Mouse (Mus musculus): ENCODE results near the gene Ldb1.
A peak's percentile ranks its signal among the peaks of the same experiment; 100 is the strongest.

Gene Ldb1

DNA sequence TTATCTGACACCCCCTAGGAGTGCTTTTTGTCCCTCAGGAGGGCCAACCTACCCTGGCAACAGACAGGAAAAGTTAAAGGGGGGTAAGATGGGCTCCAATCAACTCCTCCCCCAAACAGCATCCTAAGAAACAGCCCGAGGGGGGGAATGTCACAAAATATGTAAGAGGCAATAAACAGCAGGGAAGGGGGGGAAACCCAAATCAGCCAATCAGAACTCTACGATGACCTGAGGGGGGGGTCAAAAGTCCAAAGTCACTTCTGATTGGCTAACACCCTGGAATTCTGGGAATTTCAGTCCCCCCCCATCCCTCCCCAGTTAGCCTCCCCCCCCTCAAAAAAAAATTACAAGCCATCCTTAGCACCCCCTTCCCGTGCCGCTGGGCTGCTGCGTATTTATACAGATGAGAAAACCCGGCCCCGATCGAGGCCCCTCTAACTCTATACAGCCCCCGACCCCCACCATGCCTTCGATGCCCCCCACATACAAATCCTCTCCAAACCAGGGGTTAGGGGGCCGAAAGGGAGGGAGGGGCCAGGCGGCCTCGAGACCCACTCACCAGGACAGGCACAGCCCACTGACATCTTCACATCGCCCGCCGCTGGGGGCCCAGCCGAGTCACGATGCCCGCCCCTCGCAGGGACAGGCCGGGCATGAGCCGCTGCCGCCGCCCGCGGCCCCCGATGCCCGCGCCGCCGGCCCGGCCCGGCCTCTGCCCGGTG lies 582 bp downstream of the Ldb1 start, which contains the start of gene Pprc1:
TSS of gene Pprc1 (plus strand) at position 616 of the 722 bp plus-strand sequence.
- peak; percentile 47 for DNase-seq (ENCODE audit: low spot score)

DNA sequence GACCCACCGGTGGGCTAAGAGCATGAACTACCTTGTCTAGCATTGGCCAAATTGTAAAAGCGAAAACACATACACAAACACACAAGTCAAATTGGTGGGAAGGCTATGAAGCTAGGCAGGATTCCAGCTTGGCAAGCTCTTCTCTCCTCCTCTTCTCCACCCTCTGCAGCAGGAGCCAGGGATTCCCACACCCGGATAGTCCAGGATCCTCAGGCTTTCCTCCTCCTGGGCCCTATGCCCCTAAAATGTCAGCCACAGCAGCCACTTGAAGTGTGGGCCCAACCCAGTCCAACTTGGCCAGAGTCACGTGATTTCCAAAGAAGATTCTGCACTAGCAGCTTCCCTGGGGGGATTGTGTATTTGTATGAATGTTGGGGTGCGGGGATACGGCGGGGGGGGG lies 1.6 kb downstream of the Ldb1 start:
- no peak for DNase-seq (ENCODE audit: low spot score)

DNA sequence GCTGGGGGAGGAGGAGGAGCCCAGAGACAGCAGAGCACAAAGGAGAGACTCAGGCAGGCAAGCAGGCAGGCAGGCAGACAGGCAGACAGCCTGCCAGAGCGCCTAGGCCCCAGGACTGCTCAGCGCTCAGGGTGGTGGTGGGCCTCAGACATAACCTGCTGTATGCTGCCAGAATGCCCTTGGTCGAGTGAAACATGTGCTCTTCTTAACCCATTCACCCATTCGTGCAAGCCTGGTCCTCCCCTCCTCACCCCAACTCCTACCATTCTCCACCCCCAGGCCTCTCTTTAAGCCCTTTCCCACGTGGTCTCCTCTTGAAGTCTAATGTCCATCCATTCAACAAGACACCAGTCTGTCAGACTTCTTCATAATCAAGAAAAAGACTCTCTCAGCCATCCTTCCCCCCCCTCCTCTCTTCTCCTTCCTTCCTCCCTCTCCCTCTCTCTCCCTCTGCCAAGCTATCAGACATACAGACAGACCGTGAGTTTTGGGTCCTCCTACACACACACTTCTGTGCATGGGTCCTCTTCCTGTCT lies 2.5 kb downstream of the Ldb1 start:
- peak; percentile 68 for DNase-seq (ENCODE audit: low spot score)

DNA sequence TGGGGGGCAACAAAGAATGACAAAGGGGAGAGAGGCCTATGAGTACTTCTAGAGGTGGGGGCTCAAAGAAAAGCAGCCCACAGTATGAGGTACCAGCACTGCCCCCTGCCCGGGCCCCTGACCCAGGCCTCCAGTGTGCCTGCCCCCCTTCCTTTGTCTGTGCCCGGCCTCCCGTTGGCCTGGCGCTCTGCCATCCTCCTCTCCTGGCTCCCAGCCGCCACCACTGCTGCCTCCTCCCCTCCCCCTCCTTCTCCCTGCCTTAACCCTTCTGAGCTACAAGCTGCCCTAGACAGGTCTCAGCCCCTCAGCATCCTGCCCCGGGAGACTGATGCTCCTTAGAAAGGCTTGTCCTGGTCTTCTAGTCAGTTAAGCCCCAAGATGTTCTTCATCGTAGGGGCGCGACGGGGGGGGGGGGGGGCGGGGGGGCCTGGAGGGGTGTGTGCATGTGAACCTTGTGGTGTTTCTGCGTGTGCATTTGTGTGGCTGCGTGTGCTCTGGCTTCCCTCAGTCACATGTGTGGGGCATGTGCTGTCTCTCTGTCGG lies 3.0 kb downstream of the Ldb1 start:
- peak; percentile 91 for DNase-seq (ENCODE audit: low spot score)

DNA sequence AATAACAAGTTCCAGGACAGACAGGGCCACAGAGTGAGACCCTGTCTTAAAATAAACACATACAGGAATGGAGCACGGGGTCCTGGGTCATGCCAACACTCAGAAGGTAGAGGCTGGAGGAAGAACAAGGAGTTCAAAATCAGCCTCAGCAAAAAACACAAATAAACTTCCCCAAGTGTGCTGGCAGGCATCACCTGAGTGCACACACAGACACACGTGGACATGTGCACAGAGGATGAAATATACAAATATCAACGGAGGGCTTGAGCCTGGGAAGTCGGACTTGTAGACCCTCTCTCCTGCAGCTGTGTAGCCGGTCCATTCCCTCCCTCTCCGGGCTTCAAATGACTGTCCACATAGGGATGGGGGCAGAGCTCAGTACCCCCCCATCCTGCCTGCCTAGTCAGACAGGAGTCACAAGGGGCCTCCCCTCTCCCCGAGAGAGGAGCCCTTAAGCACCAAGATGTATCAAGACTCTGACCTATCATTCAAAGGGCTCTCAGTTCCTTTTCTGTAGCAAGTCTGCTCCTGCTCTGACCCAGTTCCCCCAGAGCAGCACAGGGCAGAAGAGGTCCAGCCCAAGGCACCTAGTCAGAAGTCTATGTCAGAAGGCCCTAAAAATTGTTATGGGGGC lies 3.6 kb downstream of the Ldb1 start:
- DNase-seq (ENCODE audit: low spot score): no peak

DNA sequence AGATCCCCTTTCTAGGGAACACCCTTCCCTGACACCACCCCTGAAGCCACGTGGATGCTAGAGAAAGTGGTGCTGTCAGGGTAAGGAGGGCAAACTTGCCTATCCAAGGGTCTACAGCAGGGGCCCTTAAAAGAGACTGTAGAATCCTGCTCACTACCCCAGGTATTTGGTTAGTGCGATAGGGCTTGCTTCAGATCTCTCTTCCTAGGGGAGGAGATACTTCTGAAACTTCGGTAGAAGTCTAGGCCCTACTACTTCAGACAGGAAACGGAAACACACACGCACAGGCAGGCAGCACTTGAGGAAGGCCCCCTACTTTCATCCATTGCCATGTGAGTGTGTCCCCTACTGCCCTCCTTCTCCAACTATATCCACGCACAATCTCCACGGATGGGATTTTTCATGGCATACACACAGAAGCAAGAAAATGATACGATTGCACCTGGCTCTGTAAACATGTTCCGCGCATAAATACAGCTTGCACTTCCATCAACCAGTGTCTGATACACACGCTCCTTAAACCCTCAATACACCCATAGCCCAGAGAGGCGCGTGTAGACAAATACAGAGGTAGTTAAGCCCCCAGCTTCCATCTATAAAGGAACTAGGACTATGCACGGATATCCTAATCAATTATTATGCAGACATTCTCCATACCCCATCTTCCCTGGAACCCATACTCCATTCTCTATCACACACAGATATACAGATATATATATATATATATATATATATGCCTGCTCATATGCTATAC lies 4.7 kb downstream of the Ldb1 start:
- no peak for DNase-seq (ENCODE audit: low spot score)

DNA sequence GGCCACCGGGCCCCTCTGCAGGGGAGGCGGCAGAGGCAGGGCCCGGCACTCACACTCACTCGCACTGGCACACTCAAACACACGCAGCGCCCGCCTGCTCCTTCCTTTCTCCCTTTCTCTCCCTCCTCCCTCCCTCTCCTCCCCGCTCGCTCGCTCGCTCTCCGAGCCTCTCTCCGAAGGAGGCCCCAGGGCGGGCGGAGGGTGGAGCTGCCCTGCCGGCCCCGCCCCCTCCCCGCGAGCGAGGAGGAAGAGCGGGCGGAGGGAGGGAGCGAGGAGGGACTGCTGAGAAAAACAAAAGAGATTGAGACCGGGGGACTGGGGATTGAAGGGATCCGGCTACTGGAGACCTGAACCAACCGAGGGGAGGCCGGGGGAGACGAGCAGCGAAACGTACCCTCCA lies 5.5 kb downstream of the Ldb1 start:
- DNase-seq (ENCODE audit: low spot score): peak; percentile 94

DNA sequence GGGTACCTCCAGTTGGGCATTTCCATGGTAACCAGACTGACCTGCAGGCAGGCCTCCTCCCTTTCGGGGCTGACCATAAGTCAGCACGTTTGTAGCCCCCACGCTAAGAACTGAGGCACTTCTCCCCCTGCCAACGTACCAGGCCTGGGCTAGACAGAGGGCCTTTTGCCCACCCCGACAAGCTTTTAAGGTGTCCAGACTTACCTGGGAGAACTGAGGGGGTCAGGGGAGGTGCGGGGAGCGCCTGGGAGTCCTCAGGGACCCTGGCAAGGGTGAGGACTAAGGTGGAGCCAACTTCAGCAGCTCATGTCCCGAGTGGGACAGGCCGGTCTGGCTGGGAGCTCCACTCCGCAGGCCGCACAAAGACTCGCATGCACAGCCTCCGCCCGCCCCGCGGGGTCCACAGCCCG lies 6.2 kb downstream of the Ldb1 start:
- DNase-seq (ENCODE audit: low spot score): no peak

DNA sequence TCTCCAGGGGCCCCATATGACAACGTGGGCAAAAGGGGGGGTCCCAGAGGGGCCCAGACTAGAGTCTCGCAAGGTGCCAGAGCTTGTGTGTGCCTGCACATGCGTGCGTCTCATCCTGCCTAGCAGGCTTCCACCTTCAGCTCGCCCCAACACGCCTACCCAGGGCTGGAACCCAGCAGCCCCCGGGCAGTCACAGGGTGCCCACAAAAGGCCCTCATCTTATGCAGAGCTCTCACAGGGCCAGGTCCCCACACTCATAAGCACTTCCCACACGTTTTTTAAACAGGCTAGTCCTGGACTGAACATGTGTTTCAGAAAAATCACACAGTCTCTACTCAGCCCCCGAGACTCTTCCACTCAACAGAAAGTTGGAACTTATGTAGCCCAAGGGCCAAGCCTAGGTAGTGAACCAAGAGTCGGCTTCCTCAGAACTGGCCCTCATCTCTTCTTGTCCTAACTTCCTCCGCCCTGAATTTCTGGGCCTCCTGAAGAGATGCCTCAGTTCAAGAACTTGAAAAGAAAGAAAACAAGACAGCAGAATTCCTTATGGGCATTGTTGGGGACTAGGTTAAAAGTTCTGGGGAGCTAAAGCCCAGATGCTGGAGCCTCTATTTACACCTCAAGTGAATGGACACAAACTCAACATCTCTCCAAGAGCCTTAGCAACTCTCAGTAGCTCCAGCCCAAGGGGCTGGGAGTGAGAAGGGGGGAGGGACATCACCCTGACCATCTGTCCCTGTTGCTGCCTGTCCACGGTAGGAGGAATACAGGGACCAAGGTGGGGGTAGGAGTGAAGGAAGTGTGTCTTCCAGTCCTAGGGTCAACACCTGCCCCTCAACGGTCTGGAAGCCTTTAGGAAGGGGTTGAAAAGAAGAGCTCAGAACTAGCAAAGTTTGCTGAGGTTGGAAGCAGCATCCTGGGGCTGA lies 6.8 kb downstream of the Ldb1 start:
- no peak for DNase-seq (ENCODE audit: low spot score)

DNA sequence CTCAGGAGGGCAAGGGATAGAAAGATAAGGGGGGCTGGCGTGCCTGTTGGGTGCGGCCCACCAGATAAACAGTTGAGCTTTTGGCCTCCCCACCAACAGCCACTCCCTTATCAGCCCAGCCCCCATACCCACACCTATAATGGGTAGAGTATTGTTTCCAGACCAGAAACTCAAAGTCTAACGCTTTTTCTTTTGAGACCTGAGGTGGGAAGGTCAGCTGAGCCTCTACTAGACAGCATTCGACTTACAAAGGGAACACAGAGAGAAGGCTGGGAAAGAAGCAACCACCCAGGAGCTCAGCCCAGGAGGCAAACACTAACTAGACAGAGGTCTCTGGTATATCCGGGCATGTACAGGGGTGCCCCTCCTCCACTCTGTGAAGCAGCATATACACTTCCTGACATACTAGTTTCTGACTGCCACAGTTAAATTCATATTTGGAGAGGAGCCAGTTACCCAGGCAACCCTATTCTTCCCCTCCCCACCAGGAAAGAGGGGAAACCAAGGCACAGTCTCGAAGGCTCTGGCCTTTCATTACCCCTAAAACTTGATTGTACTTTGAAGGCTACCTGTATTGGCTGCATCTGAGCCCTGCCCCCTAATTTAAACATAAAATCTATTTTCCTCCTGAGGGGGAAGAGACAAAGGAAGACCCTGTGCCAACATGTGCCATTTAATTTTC lies 7.6 kb downstream of the Ldb1 start:
- no peak for DNase-seq (ENCODE audit: low spot score)

DNA sequence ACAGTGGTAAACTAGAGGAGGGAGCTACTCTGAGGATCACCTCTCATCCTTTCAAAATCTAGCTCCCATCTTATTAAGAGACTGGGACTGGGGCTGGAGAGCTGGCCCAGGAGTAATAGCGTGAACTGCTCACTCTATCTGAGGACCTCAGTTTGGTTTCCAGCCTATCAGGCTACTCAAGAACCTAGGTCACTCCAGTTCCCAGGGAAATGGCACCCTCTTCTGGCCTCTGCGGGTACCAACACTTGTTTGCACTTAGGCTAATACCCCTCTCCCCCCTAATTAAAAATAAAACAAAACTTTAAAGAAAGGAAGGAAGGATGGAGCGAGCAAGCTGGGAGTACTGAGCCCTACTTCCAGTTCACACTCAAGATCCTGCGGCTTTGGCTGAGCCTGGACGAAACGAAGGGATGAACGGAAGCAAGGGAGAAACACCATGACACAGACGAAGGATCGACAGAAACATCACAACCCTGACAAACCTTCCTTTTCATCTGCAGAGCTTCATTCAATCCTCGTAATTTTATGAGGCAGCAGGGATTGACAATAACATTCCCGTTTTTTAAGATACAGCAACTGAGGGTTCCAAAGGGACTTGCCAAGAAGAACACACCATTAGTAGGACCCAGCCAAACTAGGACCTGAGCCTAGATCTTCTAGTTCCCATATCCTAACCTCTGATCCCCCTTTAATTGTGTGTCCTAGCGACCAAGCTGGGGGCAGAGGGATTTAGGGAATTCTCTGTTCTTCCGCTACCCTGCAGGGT lies 8.4 kb downstream of the Ldb1 start:
- DNase-seq (ENCODE audit: low spot score): peak; percentile 51

DNA sequence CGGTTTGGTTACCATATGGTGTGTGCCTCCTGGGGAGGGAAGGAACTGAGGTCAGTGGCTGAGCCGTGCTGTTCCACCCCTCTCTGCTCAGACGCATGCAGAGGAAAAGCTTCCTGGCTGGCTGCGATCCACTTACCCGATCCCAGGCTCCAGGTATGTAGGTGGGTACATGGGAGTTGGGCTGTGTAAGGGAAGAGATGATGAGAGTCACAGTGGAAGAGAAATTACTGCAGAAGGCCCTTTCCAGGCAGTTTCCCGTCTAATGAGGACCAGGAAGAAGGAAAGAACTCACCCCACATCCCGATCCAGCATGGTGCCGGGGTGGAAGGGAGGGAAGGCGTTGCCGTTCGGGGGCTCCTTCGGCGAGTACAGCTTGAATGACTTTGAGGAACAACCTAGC lies 9.0 kb downstream of the Ldb1 start:
- no peak for DNase-seq (ENCODE audit: low spot score)

DNA sequence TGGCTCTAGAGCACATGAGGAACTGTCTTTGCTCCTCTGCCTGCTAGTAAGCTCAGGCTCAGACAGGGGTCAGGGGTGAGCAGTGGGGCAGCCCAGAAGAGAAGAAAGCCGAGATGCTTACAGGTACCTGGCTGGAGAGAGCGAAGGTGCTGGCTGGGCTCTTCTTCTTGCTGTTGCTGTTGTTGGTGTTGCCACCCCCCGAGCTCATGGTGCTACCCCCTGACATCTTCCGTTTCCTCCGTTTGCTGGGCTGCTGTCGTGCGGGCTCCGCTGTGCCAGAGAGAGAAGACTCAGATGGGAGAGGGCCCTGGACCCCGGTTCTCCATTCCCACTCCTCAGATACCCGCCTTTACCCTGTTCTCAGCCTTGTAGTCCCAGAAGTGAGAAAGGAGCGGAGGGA lies 11.1 kb downstream of the Ldb1 start:
- DNase-seq (ENCODE audit: low spot score): no peak

DNA sequence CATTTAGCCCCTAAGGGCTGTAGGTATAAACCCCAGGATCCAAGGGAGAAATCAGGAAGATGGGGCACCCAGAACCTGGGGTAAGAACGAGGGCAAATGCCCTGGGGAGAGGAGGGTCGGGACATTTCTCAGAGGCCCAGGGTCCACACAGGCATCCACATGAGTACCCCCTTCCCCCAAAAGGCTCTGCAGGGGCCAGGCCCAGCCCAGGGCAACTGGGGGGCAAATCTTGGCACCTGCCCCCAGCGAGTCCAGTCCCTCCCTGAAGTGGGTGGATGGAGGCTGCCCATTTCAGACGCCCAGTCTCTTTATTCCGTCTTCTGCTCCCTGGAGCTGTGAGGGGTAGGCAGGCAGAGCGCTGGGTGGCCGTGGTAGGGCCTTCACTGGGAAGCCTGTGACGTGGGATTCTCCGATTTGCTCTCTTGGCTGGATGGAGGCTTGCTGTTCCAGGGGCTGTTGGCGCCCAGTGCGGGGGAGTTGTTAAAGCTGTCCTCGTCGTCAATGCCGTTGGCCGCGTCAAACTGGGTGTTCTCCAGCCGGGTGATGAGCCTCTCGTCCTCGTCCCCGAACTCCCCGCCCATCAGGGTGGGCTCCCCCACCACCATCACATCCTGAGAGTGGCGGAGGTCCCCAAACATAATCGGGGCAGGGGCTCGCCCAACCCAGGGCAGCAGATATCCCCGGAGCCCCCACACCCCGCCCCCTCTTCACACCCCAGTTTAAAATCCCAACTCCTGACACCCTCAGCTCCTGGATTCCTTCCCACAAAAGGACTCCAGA lies 12.1 kb downstream of the Ldb1 start:
- no peak for DNase-seq (ENCODE audit: low spot score)

DNA sequence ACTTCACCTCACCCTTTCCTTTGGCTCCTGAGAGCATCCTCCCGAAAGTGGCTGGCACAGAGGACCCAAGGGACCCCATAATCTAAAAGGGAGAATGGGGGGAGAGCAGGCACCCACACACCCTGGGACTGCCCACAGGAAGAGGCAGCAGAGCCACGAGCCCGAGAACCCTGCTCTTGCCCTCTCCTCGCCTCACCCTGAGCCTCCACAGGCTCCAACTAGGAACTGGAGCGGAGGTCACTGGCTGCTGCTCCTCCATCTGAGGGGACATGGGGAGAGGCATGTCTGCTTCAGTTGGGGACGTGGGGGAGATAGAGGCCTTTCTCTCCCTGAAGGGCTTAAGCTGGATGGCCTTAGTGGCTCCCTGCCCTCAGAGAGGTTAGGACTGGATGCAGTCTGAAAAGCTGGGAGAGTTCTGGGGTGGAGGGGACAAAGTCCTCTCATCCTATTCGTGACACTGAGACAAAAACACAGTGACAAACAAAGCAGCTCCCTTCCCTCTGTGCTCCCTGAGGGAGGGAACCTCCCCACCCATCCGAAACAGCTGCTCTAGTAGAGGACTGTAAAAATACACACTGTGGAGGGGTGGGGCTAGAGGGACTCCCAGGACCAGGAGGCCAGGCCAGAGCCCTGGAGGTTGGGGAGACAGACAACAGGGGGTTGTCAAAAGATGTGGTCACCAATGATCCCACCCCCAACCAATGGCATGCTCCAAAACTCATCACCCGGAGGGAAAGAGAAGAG lies 13.2 kb downstream of the Ldb1 start:
- no peak for DNase-seq (ENCODE audit: low spot score)

DNA sequence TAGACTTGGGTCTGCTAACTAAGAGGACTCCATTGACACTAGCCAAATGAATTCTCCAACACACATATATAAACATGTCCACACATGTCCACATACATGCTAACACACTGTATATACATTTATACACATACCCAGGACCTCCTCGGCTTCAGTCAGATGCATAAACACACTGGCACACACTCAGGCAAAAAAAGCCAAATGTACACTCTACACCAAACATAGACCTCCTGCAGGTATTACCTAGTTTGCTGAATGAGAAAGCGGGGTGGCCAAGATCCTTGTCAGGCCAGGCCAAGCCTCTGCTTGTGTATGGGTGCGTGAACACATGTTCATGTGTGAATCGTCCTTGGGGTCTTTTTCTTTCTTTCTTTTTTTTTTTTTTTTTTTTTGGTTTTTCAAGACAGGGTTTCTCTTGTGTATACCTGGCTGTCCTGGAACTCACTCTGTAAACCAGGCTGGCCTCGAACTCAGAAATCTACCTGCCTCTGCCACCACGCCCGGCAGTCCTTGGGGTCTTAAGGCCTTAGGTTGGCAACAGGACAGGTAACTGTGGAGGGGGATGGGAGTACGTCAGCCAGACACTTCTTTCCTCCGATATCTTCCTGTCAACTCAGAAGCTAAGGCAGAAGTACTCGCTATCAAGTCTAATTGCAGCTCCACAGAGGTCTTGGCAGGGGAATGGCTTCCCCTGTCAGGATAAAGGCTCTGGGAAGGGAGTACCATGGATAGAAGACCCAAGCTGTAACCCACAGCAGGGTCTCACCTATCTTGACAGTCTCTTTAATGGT lies 14.6 kb downstream of the Ldb1 start:
- DNase-seq (ENCODE audit: low spot score): no peak

DNA sequence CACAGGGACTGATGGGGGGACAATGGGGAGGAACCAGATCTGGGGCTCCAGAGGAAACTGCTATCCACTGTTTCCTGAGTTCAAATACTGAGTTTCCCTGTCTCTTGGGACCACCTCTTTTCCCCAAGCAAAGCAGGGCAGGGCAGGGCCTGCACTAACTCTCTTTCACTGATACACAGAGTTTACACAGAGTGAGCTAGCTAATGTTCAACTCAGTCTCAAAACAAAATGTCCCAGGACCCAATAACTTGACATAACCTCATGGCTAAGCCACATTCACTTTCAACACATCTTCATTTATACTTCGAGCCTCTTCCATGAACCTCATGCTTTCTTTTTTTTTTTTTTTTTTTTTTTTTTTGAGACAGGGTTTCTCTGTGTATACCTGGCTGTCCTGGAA lies 15.4 kb downstream of the Ldb1 start:
- DNase-seq (ENCODE audit: low spot score): no peak
